Mouse (Mus musculus): Measurements from ENCODE around the gene Ccdc170. TPM values are rescaled to one million over a fixed set of nuclear protein-coding genes. Genes with fewer than 3 reads are reported as not detected.
"Not testable (repeated sequence)": the region's sequence is repeated elsewhere in the genome, so short reads cannot be mapped to it uniquely, and the experiment has no call there.

Gene Ccdc170
- polyA plus RNA-seq (2012; rRNA removed) = 0.69 and 0.72 TPM in 2 replicates

- no peak for DNase-seq (ENCODE audit: low read depth)
Observed at GRCm38 (mm10) chr10:4482355-4482754, at the start of gene Ccdc170. TSS of gene Ccdc170 (plus strand) at chr10:4482502.

GRCm38 (mm10) chr10:4432996-4433755, 49.1 kb upstream of the Ccdc170 start:
- no peak for DNase-seq (ENCODE audit: low read depth)

GRCm38 (mm10) chr10:4433871-4434270, 48.4 kb upstream of the Ccdc170 start:
- DNase-seq (ENCODE audit: low read depth) = not testable (repeated sequence)

DNA sequence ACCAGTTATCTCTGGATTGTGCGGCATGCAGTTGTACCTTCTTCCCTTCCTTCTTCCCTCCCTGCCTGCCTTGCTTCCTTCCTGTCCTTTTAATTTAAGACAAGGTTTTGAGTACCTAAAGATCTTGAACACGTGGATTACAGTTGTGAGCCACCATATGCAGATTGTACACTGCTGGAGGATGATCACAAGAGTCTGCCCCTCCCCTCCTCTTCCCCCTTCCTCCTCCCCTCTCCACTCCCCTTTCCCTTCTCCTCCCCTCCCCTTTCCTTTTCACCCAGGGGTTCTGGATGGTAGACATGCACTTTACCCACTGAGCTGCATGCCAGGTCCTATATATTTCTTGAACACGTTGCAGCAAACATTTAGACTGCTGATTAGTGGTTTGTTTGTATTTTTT, 46.9 kb upstream of the Ccdc170 start:
- no peak for DNase-seq (ENCODE audit: low read depth)

DNA sequence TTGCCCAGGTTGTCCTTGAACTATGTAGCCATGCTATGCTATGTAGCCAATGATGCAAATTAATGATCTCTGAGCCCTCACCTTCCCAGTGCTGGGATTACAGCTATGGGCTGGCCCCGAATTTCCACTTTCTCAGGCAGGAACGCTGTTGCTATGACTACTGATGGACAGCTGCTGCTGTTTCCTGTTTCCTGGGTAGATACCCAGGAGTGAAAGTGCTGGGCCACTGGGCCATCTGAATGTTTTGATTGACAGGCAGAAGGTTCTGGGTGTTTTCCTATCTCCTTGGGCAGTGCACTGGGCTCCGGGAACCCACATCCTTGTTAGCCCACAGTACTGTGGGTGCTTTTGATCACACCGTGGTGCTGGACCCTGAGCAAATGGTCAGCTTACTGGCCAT, 25.9 kb upstream of the Ccdc170 start:
- DNase-seq (ENCODE audit: low read depth) = no peak

- no peak for DNase-seq (ENCODE audit: low read depth)
Observed at GRCm38 (mm10) chr10:4460201-4460600, 22.1 kb upstream of the Ccdc170 start.

GRCm38 (mm10) chr10:4465799-4466198, 16.5 kb upstream of the Ccdc170 start:
- no peak for DNase-seq (ENCODE audit: low read depth)

DNA sequence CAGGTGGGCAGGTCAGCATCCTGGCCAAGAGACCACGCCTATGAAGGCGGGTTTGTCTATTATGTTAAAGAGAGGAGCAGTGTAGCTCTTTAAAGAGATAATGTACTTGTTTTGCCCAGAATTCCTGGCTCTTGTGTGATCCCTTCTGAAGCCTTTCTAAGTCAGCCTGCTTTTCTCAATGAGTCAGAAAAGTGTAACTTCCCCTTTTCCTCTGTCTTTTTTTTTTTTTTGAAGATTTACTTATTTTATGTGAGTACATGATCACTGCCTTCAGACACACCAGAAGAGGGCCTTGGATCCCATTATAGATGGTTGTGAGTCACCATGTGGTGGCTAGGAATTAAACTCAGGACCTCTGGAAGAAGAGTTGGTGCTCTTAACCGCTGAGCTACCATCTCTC, 12.9 kb upstream of the Ccdc170 start:
- DNase-seq (ENCODE audit: low read depth) = no peak

DNA sequence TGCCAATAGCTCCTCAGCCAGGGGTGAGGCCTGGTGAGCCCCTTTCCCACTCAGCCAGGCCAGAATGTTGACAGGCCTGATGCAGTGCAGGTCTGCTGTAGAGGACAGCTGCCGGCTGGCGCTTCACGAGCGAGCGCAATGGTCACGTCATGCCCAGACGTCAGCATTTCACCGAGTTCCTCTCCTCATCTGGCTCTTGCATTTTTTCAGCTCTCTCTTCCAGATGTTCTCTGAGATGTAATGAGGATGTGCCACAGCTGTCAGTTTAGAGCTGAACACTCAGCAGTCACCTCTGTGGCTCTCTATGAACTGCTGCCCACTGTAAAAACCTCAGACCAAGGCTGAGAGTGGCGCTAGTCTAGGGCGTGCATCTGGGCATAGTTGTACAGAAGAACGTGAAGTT, 8.7 kb upstream of the Ccdc170 start:
- no peak for DNase-seq (ENCODE audit: low read depth)

DNA sequence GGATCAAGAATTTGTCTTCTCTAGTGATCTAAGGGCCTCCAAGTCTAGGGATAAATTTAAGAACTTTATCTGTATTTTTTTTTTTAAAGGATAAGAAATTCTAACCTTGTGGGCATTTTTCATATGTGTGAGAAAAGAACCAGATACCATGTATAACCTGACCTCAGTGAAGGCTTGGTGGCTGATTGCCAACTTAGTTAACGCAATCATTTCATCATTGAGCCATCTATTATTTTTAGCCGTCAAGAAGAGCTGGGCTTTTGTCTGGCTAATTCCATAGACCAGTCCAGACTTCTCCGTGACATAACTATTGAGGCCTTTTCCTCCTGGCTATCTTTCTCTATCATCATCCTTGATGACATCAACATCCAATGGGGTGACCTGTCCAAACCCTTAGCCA, 6.9 kb upstream of the Ccdc170 start:
- DNase-seq (ENCODE audit: low read depth) = peak; percentile 52

DNA sequence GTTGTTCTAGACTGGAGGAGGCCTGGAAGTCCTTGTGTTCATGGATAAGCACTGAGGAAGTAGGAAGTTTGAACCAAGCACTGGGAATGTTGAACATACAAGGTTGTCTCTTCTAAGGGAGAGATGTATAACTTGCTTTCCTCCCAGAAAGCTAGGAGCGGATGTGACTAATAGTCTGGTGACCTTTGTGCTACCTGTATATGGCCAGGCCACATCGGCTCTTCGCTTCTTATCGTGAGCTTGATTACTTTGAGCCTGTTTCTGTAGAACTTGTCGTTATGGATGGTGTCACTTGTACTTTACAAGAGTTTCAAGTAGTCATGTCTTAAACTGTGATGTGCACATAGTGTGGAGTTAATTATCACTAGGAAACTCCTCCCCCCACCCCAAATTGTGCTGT, 5.7 kb upstream of the Ccdc170 start:
- no peak for DNase-seq (ENCODE audit: low read depth)

DNA sequence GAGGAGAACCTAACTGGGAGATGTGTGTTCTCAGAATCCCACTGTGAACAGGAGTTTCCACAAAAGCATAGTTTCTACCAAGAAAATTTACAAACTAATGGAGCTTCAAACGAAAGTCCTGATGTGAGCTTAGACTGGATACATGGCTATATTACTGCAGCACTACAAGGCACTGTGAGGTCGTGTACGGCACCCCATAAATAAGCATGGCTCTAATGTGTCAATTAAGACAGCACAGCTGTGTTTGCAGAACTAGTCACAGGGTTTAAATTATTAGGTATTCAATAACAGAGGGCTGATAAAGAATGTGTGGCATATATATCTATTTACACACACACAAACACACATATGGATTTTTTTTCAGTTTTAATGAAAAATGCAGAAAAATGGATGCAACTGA, 1.4 kb upstream of the Ccdc170 start:
- DNase-seq (ENCODE audit: low read depth) = no peak

DNA sequence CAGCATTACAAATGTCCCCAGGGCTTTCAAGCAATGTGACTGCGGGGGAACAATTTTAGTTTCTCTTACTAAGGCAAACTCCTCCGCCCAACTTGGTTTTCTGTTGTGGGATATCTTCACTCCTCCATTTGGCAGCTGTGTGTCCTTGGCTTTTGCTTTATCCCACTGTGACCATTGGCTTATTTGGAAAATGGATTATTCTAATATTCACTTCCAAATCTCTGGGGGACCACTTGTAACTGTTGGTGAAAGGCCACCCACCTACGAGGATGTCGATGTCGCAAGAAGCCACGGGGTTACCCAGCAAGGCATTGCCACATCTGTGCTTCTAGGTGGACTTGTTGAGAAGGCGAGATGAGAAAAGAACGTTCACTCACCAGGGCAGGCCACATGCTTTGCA, 607 bp upstream of the Ccdc170 start:
- DNase-seq (ENCODE audit: low read depth) = no peak

DNA sequence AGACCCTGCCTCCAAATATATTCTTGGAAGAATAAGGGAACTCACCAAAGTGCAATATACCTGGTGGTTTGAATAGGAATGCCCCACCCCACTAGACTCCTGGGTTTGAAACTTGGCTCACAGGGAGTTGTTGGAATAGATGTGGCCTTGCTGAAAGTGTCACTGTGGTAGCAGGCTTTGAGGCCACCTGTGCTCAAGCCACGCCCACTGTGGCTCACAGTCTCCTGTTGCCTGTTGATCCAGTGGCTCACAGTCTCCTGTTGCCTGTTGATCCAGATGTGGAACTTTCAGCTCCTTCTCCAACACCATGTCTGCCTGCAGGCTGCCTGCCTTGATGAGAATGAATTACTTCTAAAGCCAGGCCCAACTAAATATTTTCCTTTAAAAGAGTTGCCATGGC, 1.5 kb downstream of the Ccdc170 start:
- DNase-seq (ENCODE audit: low read depth) = no peak

DNA sequence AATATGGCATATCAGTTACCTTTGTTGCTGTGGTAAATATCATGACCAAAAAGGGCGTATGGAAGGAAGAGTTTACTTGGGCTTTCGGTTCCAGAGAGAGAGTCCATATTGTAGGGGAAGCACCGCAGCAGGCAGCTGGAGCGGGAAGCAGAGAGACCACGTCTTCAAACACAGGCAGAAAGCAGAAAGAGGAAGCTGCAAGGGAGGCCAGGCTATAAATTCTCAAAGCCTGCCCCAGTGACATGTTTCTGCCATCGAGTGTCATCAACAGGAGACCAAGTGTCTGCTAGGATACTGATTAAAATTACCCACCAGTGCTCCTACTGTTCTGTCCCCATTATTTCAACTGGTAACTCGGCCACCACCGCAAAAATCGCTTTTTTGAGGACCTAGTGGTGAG, 2.7 kb downstream of the Ccdc170 start:
- DNase-seq (ENCODE audit: low read depth) = no peak

GRCm38 (mm10) chr10:4489865-4490264, 7.6 kb downstream of the Ccdc170 start:
- no peak for DNase-seq (ENCODE audit: low read depth)

DNA sequence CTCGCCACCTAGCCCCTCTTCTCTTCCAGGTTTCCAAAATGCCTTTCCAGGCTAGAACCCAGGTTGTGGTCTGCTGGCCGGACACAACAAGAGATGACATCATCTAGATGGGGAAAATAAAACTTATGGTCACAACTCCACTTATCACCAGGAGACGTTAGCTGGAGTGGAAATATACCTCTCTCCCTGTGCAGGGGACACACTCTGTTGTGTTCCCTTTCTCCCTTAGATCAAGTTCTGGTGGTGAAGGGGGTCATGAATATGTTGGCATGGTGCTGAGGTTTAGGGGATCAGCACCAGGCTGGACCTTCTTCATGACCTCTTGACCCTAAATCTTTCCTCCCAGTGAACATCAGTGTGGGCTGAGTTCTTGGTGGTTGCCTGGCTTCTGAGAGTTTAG, 9.0 kb downstream of the Ccdc170 start:
- no peak for DNase-seq (ENCODE audit: low read depth)

- no peak for DNase-seq (ENCODE audit: low read depth)
Observed at GRCm38 (mm10) chr10:4492045-4492444, 9.7 kb downstream of the Ccdc170 start.

DNA sequence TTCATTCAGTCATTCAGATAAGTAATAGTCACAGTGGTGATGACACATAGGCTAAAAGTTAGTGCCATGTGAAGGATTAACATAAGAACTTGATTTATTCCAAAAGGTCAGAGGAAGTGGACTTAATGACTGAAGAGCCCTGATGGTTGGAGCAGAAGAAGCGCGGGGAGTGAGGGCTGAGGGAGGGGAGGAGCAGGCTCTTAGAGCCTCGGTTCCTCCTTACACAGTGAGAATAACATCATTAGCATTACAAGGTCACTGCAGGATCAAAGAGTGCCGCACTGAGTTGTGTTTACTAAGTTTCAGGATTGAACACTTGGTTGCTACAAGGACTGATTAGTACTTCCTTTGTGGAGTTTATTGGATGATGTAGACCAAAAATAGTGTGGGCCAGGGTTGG, 10.6 kb downstream of the Ccdc170 start:
- DNase-seq (ENCODE audit: low read depth) = no peak

- no peak for DNase-seq (ENCODE audit: low read depth)
Observed at GRCm38 (mm10) chr10:4503251-4503650, 20.9 kb downstream of the Ccdc170 start.

DNA sequence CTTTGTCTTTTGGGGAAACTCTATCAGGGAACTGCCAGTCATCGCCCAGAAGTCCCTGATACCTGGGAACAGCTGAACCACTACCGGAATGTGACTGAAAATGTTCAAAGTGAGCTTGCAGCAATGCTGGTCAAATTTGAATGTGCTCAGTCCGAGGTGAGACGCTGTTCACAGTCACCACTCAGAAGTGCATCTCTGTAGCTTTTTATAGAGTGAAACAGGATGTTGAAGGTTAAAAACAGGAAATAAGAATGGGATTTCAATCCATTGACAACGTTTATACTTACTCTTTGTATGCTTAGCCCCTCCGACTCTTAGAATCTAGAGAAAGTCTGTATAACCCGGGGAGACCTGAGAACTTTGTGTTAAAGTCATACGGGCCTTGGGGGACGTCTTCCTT, 30.4 kb downstream of the Ccdc170 start:
- DNase-seq (ENCODE audit: low read depth) = no peak

GRCm38 (mm10) chr10:4517614-4518013, 35.3 kb downstream of the Ccdc170 start:
- no peak for DNase-seq (ENCODE audit: low read depth)

GRCm38 (mm10) chr10:4519645-4520044, 37.3 kb downstream of the Ccdc170 start:
- DNase-seq (ENCODE audit: low read depth) = no peak

All from gonadal fat pad, adult 2 months (tissue).